Mouse (Mus musculus): ENCODE results near the gene Kmo. TPM values are rescaled to one million over a fixed set of nuclear protein-coding genes. Genes with fewer than 3 reads are reported as not detected.

The Kmo gene
- total RNA-seq, 1 experiment = not detected

DNA sequence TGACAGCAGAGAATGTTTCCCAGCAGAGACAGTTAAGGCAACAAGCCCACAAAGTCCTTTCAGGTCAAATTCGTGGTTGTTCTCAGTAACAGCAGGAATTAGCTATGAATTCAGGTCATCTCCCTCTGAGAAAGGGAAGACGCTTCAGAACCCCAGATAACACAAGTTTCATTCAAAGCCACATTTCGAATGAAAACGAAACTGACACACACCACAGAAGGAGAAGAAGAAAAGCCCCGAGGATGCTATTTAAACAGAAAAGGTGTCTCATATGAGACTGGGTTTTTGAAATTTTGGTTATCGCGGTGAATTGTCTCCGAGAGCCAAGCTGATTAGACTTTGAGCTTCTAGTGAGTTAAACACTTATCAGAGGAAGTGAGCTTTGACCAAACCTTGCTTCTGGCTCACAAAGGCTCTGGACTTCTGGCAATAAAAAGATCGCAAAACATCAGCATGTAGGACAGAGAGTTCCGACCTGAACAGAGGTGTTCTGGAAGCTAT is 11.6 kb downstream of the Kmo start:
- H3K9ac ChIP-seq (ENCODE audit: insufficient read depth, low read depth, low read length, poor library complexity, severe bottlenecking) = no peak overlapping the region
- H3K27ac ChIP-seq (ENCODE audit: insufficient read depth, low read depth, low read length, poor library complexity, severe bottlenecking) = no peak overlapping the region
- no peak for DNase-seq (ENCODE audit: low read depth, low spot score)
- H3K4me3 ChIP-seq (ENCODE audit: insufficient read depth in 1 of 2, low read depth in 1 of 2, low read length in 2 of 2, poor library complexity in 1 of 2, severe bottlenecking in 1 of 2) = no peak overlapping the region
- no peaks in the 10 kb centered on the region for H3K36me3 ChIP-seq (ENCODE audit: control insufficient read depth, insufficient read depth, low read length, poor library complexity, severe bottlenecking)
- peaks cover 0 to 4% of the 10 kb centered on the region in 2 experiments; a peak in 1 of 4 replicates for H3K4me1 ChIP-seq (ENCODE audit: control insufficient read depth in 2 of 2, insufficient read depth in 2 of 2, low read length in 2 of 2, poor library complexity in 1 of 2)
- in situ Hi-C loops (cut with MboI; ENCODE audit: low sequenced_read_pairs in 2 of 2, unreplicated experiment in 2 of 2) = no loop called here
- TF ChIP-seq ZC3H11A (IDR thresholded peaks at IDR 0.05; ENCODE audit: borderline replicate concordance, low read depth, low read length) (no peak), ZNF384 (IDR thresholded peaks at IDR 0.05; ENCODE audit: low read depth, low read length) (no peak), CHD2 (IDR thresholded peaks at IDR 0.05; ENCODE audit: low read depth, low read length) (no peak), MAFK (IDR thresholded peaks at IDR 0.05; ENCODE audit: insufficient read depth, low read depth, low read length) (no peak), HCFC1 (IDR thresholded peaks at IDR 0.05; ENCODE audit: borderline replicate concordance, insufficient read depth, low read length) (no peak)
- H3K9me3 ChIP-seq (ENCODE audit: control insufficient read depth, insufficient read depth, low read depth, low read length) = no peaks in the 10 kb centered on the region

- Histone ChIP-seq H3K36me3 (ENCODE audit: control insufficient read depth, insufficient read depth, low read length, poor library complexity, severe bottlenecking) (no peaks in the 10 kb centered on the region), H3K27ac (ENCODE audit: insufficient read depth, low read depth, low read length, poor library complexity, severe bottlenecking) (no peak overlapping the region), H3K4me1 (ENCODE audit: control insufficient read depth in 2 of 2, insufficient read depth in 2 of 2, low read length in 2 of 2, poor library complexity in 1 of 2) (peaks cover 0 to 2% of the 10 kb centered on the region in 2 experiments; a peak in 1 of 4 replicates), H3K9ac (ENCODE audit: insufficient read depth, low read depth, low read length, poor library complexity, severe bottlenecking) (no peak overlapping the region), H3K9me3 (ENCODE audit: control insufficient read depth, insufficient read depth, low read depth, low read length) (no peaks in the 10 kb centered on the region), H3K4me3 (ENCODE audit: insufficient read depth in 1 of 2, low read depth in 1 of 2, low read length in 2 of 2, poor library complexity in 1 of 2, severe bottlenecking in 1 of 2) (no peak overlapping the region)
- TF ChIP-seq MAFK (IDR thresholded peaks at IDR 0.05; ENCODE audit: insufficient read depth, low read depth, low read length) = no peak
- TF ChIP-seq ZNF384 (IDR thresholded peaks at IDR 0.05; ENCODE audit: low read depth, low read length) = no peak
- TF ChIP-seq HCFC1 (IDR thresholded peaks at IDR 0.05; ENCODE audit: borderline replicate concordance, insufficient read depth, low read length) = no peak
- TF ChIP-seq ZC3H11A (IDR thresholded peaks at IDR 0.05; ENCODE audit: borderline replicate concordance, low read depth, low read length) = no peak
- no peak for TF ChIP-seq CHD2 (IDR thresholded peaks at IDR 0.05; ENCODE audit: low read depth, low read length)
- in situ Hi-C loops (cut with MboI; ENCODE audit: low sequenced_read_pairs in 2 of 2, unreplicated experiment in 2 of 2) = no loop called here
- DNase-seq (ENCODE audit: low read depth, low spot score) = no peak
Measured at GRCm38 (mm10) chr1:175632470-175632869, 12.3 kb downstream of the Kmo start.

DNA sequence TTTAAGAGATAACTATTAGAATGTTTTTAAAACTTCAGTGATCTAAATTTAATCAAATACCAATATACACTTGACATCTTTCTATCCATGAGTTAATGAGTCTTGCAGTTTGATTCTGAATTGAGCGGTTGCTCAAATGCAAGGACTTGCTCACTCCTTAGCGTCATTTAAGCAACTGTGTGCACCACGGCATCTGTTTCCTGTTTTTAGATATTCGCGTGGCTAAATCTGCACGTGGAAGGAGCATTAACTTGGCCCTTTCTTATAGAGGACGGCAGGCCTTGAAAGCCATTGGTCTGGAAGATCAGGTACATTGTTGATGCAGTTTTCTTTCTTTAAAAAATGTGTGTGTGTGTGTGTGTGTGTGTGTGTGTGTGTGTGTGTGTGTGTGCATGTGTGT is 17.5 kb downstream of the Kmo start:
- in situ Hi-C loops (cut with MboI; ENCODE audit: low sequenced_read_pairs in 2 of 2, unreplicated experiment in 2 of 2) = no loop called here
- H3K4me3 ChIP-seq (ENCODE audit: insufficient read depth in 1 of 2, low read depth in 1 of 2, low read length in 2 of 2, poor library complexity in 1 of 2, severe bottlenecking in 1 of 2) = no peak overlapping the region
- no peak for DNase-seq (ENCODE audit: low read depth, low spot score)
- no peaks in the 10 kb centered on the region for H3K36me3 ChIP-seq (ENCODE audit: control insufficient read depth, insufficient read depth, low read length, poor library complexity, severe bottlenecking)
- no peak overlapping the region for H3K9ac ChIP-seq (ENCODE audit: insufficient read depth, low read depth, low read length, poor library complexity, severe bottlenecking)
- TF ChIP-seq ZNF384 (IDR thresholded peaks at IDR 0.05; ENCODE audit: low read depth, low read length) = no peak
- TF ChIP-seq CHD2 (IDR thresholded peaks at IDR 0.05; ENCODE audit: low read depth, low read length) = no peak
- TF ChIP-seq HCFC1 (IDR thresholded peaks at IDR 0.05; ENCODE audit: borderline replicate concordance, insufficient read depth, low read length) = no peak
- TF ChIP-seq MAFK (IDR thresholded peaks at IDR 0.05; ENCODE audit: insufficient read depth, low read depth, low read length) = no peak
- H3K9me3 ChIP-seq (ENCODE audit: control insufficient read depth, insufficient read depth, low read depth, low read length) = no peaks in the 10 kb centered on the region
- H3K4me1 ChIP-seq (ENCODE audit: control insufficient read depth in 2 of 2, insufficient read depth in 2 of 2, low read length in 2 of 2, poor library complexity in 1 of 2) = no peaks in the 10 kb centered on the region
- H3K27ac ChIP-seq (ENCODE audit: insufficient read depth, low read depth, low read length, poor library complexity, severe bottlenecking) = no peak overlapping the region

- Histone ChIP-seq H3K27ac (ENCODE audit: insufficient read depth, low read depth, low read length, poor library complexity, severe bottlenecking) (no peak overlapping the region), H3K4me1 (ENCODE audit: control insufficient read depth in 2 of 2, insufficient read depth in 2 of 2, low read length in 2 of 2, poor library complexity in 1 of 2) (no peaks in the 10 kb centered on the region), H3K9ac (ENCODE audit: insufficient read depth, low read depth, low read length, poor library complexity, severe bottlenecking) (no peak overlapping the region), H3K9me3 (ENCODE audit: control insufficient read depth, insufficient read depth, low read depth, low read length) (no peaks in the 10 kb centered on the region), H3K36me3 (ENCODE audit: control insufficient read depth, insufficient read depth, low read length, poor library complexity, severe bottlenecking) (no peaks in the 10 kb centered on the region), H3K4me3 (ENCODE audit: insufficient read depth in 1 of 2, low read depth in 1 of 2, low read length in 2 of 2, poor library complexity in 1 of 2, severe bottlenecking in 1 of 2) (no peak overlapping the region)
- TF ChIP-seq HCFC1 (IDR thresholded peaks at IDR 0.05; ENCODE audit: borderline replicate concordance, insufficient read depth, low read length) = no peak
- no peak for TF ChIP-seq MAFK (IDR thresholded peaks at IDR 0.05; ENCODE audit: insufficient read depth, low read depth, low read length)
- TF ChIP-seq ZC3H11A (IDR thresholded peaks at IDR 0.05; ENCODE audit: borderline replicate concordance, low read depth, low read length) = no peak
- no peak for TF ChIP-seq ZNF384 (IDR thresholded peaks at IDR 0.05; ENCODE audit: low read depth, low read length)
- TF ChIP-seq CHD2 (IDR thresholded peaks at IDR 0.05; ENCODE audit: low read depth, low read length) = no peak
- no peak for DNase-seq (ENCODE audit: low read depth, low spot score)
- in situ Hi-C loops (cut with MboI; ENCODE audit: low sequenced_read_pairs in 2 of 2, unreplicated experiment in 2 of 2) = no loop called here
Measured at GRCm38 (mm10) chr1:175639072-175639471, 18.9 kb downstream of the Kmo start.
